Mouse (Mus musculus) retina, postnatal 1 day (tissue): Measurements from ENCODE around the gene 4930467E23Rik.
"Not testable (repeated sequence)": the region's sequence is repeated elsewhere in the genome, so short reads cannot be mapped to it uniquely, and the experiment has no call there.

Source experiments
- DNase-seq: peaks from one replicate; pipeline ENCODE4 v3.0.0-alpha.2; 2012

Gene 4930467E23Rik

GRCm38 (mm10) chr8:19729276-19729675, at the start of gene 4930467E23Rik:
Gene 4930467E23Rik (plus strand): TSS chr8:19729576.
- DNase-seq: not testable (repeated sequence)

DNA sequence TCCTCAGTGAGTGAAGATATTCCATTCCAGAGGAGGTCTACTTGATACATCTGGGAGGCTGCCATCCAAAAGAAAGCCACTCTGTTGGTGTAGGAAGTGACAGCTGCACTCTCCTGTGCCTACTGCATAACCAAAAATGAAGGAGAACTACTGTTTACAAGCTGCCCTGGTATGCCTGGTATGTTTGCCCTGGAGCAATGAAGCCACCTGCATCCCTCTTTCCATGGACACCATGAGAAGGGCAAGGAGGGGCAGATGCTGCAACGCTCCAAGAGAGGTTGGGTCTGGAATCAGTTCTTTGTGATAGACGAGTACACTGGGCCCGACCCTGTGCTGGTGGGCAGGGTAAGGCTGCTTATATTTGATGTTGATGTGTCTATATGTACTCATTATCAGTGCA, 47.1 kb upstream of the 4930467E23Rik start:
- DNase-seq: not testable (repeated sequence)

DNA sequence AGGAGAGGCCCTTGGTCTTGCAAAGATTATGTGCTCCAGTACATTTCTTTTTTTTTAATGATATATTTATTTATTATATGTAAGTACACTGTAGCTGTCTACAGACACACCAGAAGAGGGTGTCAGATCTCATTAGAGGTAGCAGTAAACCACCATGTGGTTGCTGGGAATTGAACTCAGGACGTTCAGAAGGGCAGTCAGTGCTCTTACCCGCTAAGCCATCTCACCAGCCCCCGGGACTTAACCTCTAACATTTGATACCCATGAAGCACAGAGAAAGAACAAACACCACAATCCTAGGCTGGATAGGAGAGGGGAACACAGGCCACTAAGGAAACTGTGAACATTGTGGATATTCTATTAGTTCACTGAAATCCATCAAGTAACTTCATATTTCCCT, 43.9 kb upstream of the 4930467E23Rik start:
- DNase-seq: not testable (repeated sequence)

- not testable (repeated sequence) for DNase-seq
Observed at GRCm38 (mm10) chr8:19688802-19689525, 40.4 kb upstream of the 4930467E23Rik start.

DNA sequence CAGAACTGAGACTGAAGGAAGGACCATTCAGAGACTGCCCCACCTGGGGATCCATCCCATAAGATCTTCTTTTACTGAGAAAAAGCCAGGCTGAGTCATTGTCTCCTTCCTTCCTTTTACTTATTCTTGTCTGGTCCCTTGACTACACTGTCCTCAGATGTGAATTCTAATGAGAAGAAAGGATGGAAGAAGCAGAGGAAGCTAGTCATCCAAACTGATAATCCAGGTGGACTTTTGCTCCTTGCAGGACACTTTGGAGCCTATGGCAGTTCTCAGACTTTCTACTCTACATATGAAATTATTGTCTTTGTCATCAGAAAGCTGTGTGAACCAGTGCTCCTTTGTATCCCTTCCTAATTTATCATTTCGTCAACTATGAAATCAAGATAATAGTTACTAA, 39.6 kb upstream of the 4930467E23Rik start:
- not testable (repeated sequence) for DNase-seq

GRCm38 (mm10) chr8:19691421-19691820, 38.0 kb upstream of the 4930467E23Rik start:
- DNase-seq: not testable (repeated sequence)

DNA sequence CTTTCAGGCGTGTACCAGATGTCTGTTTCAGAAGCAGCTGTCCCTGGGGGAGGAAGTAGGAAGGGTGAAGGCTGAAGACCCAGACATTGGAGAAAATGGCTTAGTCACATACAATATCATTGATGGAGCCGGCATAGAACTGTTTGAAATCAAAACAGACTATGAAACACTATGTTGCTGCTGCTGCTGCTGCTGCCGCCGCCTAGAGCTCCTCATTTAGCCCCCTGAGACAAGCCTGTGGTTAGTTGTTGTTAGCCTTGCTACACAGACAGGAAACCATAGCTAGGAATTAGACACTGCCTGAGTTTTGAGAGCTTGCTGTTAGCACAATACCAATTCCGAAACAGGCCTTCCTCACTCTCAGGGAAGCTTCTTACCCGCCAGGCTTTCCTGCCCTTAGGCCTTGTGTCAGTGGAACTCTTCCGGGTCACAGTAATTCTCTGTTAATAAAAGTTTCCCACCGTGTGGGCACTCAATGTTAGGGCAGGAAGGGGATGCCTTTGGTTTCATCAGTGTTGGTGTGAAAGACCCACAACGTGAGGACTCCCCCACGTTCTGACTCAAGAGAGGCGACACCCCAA, 31.8 kb upstream of the 4930467E23Rik start:
- not testable (repeated sequence) for DNase-seq

DNA sequence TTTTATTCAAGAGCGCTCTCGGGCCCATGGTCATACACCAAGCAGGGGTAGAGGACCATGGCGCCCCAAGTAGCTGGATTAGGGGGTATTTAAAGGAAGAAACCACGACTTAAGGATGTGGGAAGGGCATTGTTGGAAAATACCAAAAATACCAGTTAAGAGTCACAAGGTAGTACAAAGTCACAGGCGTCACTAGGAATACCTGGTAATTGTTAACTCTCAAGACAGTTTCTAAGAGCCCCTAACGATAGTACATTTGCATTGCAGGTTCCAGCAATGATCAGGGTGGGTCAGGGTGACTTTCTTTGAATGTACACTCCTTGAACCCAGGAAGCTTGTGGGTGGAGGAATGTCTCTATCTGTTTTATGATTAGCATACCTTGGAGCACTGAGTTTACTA, 31.3 kb upstream of the 4930467E23Rik start:
- not testable (repeated sequence) for DNase-seq

GRCm38 (mm10) chr8:19698722-19699121, 30.7 kb upstream of the 4930467E23Rik start:
- DNase-seq: not testable (repeated sequence)

DNA sequence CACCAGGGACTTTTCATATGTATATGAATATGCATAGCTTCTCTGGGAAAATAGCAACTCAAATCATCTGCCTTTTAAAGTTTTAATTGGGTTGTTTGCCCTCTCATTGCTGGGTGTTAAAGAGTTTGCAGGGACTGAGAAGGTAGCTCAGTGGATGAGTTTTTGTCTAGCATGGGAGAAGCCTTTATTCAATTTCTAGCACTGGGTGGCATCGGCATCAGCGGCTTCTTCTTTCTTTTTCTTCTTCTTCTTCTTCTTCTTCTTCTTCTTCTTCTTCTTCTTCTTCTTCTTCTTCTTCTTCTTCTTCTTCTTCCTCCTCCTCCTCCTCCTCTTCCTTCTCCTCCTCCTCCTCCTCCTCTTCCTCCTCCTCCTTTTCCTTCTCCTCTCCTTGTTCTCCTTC, 28.1 kb upstream of the 4930467E23Rik start:
- DNase-seq: not testable (repeated sequence)

DNA sequence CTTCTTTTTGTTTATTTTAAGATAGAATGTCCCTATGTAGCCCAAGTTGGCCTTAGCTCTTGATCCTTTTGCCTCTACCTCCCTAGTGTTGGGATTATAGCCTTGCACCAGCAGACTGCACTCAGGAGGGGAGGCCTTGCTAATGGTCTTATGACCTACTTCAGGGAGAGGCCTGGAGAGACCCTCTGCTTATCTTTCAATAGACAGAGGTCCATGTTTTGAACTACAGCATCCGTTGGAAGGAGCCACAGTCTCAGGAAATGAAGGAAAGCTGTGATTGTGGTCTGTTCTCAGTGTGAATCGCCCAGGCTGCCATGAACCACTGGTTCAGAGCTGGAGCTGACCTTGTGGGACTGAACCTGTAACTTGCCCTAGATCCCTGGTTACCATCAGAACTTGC, 27.1 kb upstream of the 4930467E23Rik start:
- DNase-seq: not testable (repeated sequence)

GRCm38 (mm10) chr8:19702972-19703709, 26.2 kb upstream of the 4930467E23Rik start:
- peak; percentile 88 for DNase-seq

DNA sequence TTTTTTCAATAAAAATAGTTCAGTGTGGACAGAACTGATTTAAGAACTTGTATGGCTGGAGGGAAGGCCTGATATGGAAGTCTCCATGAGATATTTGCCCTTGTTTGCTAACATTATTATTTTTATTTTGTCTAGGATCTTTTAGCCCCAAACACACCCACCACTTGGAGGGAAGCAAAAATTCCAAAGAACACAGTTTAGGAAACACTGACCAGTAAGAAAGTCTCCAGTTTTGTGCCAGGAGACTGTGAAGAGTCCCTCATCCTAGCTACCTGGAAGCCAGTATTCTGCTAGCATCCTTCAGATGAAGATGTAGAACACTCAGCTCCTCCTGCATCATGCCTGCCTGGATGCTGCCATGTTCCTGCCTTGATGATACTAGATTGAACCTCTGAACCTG, 25.5 kb upstream of the 4930467E23Rik start:
- DNase-seq: not testable (repeated sequence)

DNA sequence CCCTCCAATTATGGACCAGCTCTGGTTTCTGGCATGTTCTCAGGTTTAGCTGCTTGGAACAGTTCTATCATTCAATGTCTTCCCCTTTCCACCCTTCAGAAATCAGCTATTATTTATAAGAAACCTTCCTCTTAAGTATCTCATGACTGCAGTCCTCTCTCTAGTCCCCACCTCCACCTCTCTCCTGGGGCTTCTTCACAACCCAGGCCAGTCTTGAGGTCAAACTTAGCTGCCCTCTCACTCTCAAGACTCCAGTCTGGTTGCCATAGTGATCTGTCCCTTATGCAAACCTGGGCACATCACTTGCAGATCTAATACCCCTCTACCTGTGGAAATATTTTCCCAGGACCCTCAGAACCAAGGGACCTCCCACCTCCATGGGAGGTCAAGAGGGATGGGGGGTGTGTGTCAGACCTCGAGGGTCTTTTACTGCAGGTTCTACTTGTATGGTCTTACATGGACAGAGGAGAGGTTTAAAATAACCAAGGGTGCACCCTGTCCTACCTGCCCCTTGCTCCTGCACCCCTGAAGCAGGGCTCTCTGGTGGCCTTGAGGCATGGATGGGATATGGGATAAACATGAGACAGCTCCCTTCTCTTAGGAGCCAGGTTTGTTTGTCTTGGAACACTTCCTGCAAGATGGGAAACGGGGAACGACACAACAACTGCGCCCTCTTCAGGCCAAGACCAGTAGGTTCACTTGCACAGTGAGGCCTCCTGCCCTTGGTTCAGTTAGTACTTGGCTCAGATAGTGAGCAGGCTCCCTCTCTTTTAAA, 24.7 kb upstream of the 4930467E23Rik start:
- DNase-seq: not testable (repeated sequence)

- DNase-seq: not testable (repeated sequence)
Observed at GRCm38 (mm10) chr8:19705216-19705600, 24.2 kb upstream of the 4930467E23Rik start.

GRCm38 (mm10) chr8:19706101-19706725, 23.2 kb upstream of the 4930467E23Rik start:
- not testable (repeated sequence) for DNase-seq

DNA sequence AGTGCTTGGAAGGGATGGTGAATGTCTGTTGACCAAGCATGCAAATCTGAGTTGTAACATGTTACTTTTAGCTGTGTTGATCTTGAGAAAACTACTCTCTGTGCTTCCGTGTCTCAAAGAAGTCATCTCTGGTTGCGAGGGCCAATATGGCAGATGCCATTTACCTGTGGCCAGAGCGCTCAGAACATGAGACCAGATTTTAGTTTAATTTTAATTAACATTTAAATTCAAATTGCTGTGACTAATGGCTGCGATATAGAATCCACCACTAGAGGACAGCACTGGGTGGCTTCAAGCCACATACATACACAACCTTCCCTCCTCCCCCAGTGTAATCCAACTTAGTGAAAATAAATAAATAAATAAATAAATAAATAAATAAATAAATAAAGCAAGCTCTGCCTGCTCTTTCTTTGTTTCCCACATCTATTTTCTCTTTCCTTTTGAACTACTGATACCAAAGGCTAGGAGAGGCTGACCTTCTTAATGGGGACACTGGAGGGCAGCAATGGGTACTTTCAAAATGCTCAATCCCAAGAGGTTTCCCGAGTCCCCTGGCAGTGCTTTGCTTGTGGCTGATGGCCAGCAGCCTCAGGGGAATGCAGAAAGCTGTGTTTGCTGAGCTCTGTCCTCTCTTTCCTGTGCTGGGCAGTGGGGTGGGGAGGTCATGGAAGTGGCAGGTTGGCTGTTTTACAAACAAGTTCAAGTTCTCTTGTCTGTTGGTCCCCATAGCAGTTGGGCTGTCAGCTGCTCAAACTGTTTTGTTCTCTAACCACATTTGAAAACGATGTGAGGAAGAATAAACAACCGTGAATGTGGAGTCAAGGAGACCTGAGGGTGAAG, 22.2 kb upstream of the 4930467E23Rik start:
- peak; percentile 24 for DNase-seq

- not testable (repeated sequence) for DNase-seq
Observed at GRCm38 (mm10) chr8:19707761-19708443, 21.5 kb upstream of the 4930467E23Rik start.

GRCm38 (mm10) chr8:19708976-19709375, 20.4 kb upstream of the 4930467E23Rik start:
- DNase-seq: not testable (repeated sequence)

- DNase-seq: not testable (repeated sequence)
Observed at GRCm38 (mm10) chr8:19709488-19709887, 19.9 kb upstream of the 4930467E23Rik start.
